Mouse (Mus musculus) neural tube, embryonic 13.5 days (tissue): ENCODE data around the gene Klhl18. TPM values are rescaled to one million over a fixed set of nuclear protein-coding genes. Genes with fewer than 3 reads are reported as not detected.
A peak's percentile ranks its signal among the peaks of the same experiment; 100 is the strongest.
"Not testable (repeated sequence)": the region's sequence is repeated elsewhere in the genome, so short reads cannot be mapped to it uniquely, and the experiment has no call there.

Experiments
- ATAC-seq: fragments of 200-750 bp; cut with Nextera tagmentation; 2 replicates; pipeline ENCODE4 v1.8.0; 2017; ENCODE audit warnings: low read depth, mild to moderate bottlenecking, moderate TSS enrichment, moderate library complexity
- H3K27ac ChIP-seq: fragments of 300-500 bp; sonication (generic); replicated peaks from 2 replicates; pipeline ENCODE4 v1.5.1; 2015; ENCODE audit warnings: moderate library complexity, mild to moderate bottlenecking, inconsistent platforms
- H3K27me3 ChIP-seq: fragments of 300-500 bp; sonication (generic); 2 replicates; pipeline ENCODE4 v1.6.1; 2015; ENCODE audit warnings: mild to moderate bottlenecking, inconsistent platforms
- H3K36me3 ChIP-seq: fragments of 300-500 bp; sonication (generic); 2 replicates; pipeline ENCODE4 v1.6.1; 2015; ENCODE audit warnings: mild to moderate bottlenecking, inconsistent platforms
- H3K4me1 ChIP-seq: fragments of 300-500 bp; sonication (generic); replicated peaks from 2 replicates; pipeline ENCODE4 v1.6.1; 2015; ENCODE audit warnings: inconsistent platforms
- H3K4me2 ChIP-seq: fragments of 300-500 bp; sonication (generic); 2 replicates; pipeline ENCODE4 v1.6.1; 2015; ENCODE audit warnings: inconsistent platforms, mild to moderate bottlenecking, moderate library complexity
- H3K4me3 ChIP-seq: fragments of 300-500 bp; sonication (generic); 2 replicates; pipeline ENCODE4 v1.5.1; 2015; ENCODE audit warnings: mild to moderate bottlenecking, inconsistent platforms
- H3K9ac ChIP-seq: fragments of 300-500 bp; sonication (generic); 2 replicates; pipeline ENCODE4 v1.6.1; 2015; ENCODE audit warnings: moderate library complexity, mild to moderate bottlenecking, inconsistent platforms
- H3K9me3 ChIP-seq: fragments of 300-500 bp; sonication (generic); 2 replicates; pipeline ENCODE4 v1.6.1; 2016; ENCODE audit warnings: inconsistent platforms
- WGBS: fragments of 180-500 bp; shearing (Covaris S2); methylation state at CpG from one replicate; pipeline ENCODE4 v1.1.7; 2015; 5-methylcytosine and 5-hydroxymethylcytosine counted together
- polyA plus RNA-seq: library from polyadenylated mRNA; unstranded; fragments of >200 nt; fragmentation: Nextera tagmentation; extraction: Ambion mirVana; gene quantifications from 2 replicates; pipeline ENCODE4 v1.2.1, GENCODE M21; 2015

The Klhl18 gene
- polyA plus RNA-seq, 1 experiment from 2014 or later = 16.6 TPM

GRCm38 (mm10) chr9:110412926-110413325 lies 63.6 kb downstream of the Klhl18 start:
- 76% methylated on average over 7 of the region's 7 CpGs for WGBS
- no peak for ATAC-seq
- Histone ChIP-seq H3K9ac (no peak overlapping the region), H3K36me3 (no peaks in the 10 kb centered on the region), H3K9me3 (no peaks in the 10 kb centered on the region), H3K4me2 (no peak overlapping the region), H3K27me3 (no peaks in the 10 kb centered on the region), H3K27ac (no peak overlapping the region), H3K4me3 (no peak overlapping the region), H3K4me1 (peaks cover 5% of the 10 kb centered on the region)

DNA sequence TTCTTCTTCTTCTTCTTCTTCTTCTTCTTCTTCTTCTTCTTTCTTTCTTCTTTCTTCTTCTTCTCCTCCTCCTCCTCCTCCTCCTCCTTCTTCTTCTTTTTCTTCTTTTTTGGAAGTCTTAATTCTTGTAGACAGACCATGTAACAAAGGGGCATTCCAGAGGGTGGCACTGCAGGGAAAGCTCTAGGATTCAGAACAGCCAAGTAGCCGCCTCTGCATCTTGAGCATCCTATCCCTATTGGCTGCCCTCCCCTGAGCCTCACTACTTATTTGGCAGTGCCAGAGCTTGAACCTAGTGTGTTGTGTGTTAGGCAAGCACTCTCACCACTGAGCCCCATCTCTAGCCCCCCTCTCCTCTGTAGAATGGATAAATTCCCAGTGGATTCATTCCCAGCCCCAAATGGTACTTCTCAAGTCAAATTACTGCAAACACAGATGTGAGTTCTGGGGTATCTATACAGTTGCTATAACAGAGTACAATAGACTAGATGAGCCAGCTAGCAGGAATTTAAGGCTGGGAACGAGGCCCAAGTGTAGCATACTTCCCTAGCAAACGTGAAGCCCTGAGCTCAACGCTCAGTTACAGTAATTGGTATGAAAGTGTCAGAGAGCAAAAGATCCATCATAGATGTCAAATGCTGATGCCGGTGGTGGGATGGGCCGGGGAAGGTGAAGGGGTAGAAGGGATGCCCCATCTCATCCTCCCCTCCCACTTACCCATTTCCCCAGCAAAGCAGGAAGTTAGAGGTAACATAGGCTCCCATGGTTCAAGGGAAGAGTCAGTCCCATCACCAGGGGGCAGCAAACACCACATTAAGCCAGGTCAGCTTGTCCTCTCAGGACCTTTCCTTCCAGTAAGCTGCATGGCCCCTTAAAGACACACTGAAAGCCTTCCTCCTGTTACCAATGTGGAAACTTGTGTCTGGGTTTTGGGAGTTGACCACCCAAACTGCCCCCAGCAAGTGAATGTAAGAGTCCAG lies 65.3 kb downstream of the Klhl18 start:
- no peak overlapping the region for H3K4me3 ChIP-seq
- no peaks in the 10 kb centered on the region for H3K36me3 ChIP-seq
- no peaks in the 10 kb centered on the region for H3K9me3 ChIP-seq
- H3K27ac ChIP-seq = no peak overlapping the region
- H3K4me1 ChIP-seq = peaks cover 16% of the 10 kb centered on the region
- no peak overlapping the region for H3K4me2 ChIP-seq
- H3K27me3 ChIP-seq = no peaks in the 10 kb centered on the region
- no peak overlapping the region for H3K9ac ChIP-seq
- WGBS = 43% methylated on average over 6 of the region's 6 CpGs
- no peak for ATAC-seq

DNA sequence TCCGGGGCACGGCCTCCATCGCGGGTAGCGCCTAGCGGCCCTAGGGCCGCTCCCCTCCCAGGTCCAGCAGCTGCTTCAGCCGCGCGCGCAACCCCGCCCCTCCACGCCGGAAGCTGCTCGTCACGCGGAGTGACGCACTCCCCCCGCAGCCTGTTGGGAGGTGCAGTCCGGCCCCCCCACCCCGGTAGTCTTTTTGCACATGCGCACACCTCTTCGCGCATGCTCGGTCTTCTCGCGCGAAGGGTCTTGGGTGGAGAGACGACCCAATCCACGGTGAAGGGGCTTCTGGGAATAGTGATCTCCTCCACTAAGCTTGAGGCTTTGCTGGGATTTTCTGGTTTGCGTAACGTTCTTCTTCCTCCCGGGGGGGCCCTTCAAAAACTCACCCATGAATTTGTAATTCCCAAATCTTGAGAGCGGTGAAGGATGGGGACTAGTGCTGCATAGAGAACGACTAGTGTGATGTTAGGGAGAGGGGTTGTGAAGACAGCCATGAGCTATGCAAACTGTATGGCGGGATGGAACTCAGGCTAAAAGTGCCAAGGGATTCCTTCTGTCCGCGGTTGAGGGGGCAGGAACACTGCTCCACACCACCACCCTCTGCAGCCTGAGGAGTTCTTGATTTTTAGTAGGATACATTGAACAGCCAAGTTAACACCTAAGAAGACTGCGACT lies 68.3 kb downstream of the Klhl18 start, which contains the start of gene Ptpn23:
Ptpn23 (minus strand) TSS at position 115 of the 675 bp plus-strand sequence.
- Histone ChIP-seq H3K9ac (peak within 1 kb of the TSS; percentile 95), H3K4me3 (peak within 1 kb of the TSS; percentile 83), H3K9me3 (no peaks in the 10 kb centered on the region), H3K36me3 (0 out of 2 replicates have a peak, but pooled peaks cover 7% of the 10 kb centered on the region), H3K4me2 (peak within 1 kb of the TSS; percentile 92), H3K4me1 (peaks cover 24% of the 10 kb centered on the region), H3K27me3 (no peaks in the 10 kb centered on the region), H3K27ac (peak within 1 kb of the TSS; percentile 90)
- peak; percentile 94 for ATAC-seq
- under 1% methylated on average over 39 of the region's 39 CpGs for WGBS

DNA sequence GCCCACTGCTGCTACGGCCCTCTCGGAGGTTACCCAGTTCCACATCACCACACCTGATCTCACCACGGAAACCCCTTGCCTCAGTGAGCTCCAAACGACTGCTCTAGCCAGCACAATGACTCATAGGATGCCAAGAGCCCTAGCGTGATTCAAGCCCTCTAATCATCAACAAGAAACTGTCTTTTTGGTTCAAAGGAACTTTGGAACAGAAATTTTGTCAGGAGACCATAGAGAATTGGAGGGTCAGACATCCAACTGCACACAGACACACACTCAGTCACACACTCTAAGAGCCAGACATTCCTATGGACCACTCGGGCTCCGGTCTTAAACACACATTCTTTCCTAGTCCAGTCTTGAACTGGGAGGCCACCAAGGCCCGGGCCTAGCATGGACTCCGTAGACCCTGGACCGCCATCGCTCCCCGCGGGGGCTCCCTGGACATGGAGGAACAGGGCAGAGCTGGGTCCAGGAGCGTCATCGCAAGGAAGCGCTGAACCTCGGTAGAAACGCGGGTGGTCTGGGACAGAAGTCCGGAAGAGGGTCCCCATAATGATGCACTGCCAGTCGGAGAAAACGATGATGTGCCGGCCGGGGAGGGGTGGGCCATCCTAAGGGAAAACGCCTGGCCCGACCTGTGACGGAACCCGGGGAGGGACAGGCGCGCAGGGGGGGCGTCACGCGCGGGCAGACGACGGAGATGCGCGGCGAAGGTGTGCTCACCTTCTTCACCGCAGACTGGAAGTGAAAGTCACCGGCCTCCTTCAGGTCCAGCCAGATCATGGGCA lies 69.0 kb downstream of the Klhl18 start:
- Histone ChIP-seq H3K27ac (peak overlapping the region; percentile 85), H3K4me2 (peak overlapping the region; percentile 92), H3K4me3 (peak overlapping the region; percentile 83), H3K4me1 (peaks cover 24% of the 10 kb centered on the region), H3K9ac (peak overlapping the region; percentile 95), H3K36me3 (0 out of 2 replicates have a peak, but pooled peaks cover 7% of the 10 kb centered on the region), H3K9me3 (no peaks in the 10 kb centered on the region), H3K27me3 (no peaks in the 10 kb centered on the region)
- 2% methylated on average over 41 of the region's 41 CpGs for WGBS
- ATAC-seq = peak; percentile 70

- 80% methylated on average over 4 of the region's 4 CpGs for WGBS
- H3K4me2 ChIP-seq, H3K9me3 ChIP-seq, H3K27me3 ChIP-seq, H3K4me3 ChIP-seq, ATAC-seq, H3K9ac ChIP-seq, H3K27ac ChIP-seq: not testable (repeated sequence)
- Histone ChIP-seq H3K36me3 (peaks cover 26% of the 10 kb centered on the region), H3K4me1 (peaks cover 19% of the 10 kb centered on the region)
Observed at GRCm38 (mm10) chr9:110403240-110403639, 73.3 kb downstream of the Klhl18 start.

GRCm38 (mm10) chr9:110402731-110403130 lies 73.8 kb downstream of the Klhl18 start:
- Histone ChIP-seq H3K4me1 (peaks cover 19% of the 10 kb centered on the region), H3K4me3 (no peak overlapping the region), H3K27ac (no peak overlapping the region), H3K27me3 (no peaks in the 10 kb centered on the region), H3K36me3 (peaks cover 30% of the 10 kb centered on the region), H3K9ac (no peak overlapping the region), H3K9me3 (no peaks in the 10 kb centered on the region), H3K4me2 (no peak overlapping the region)
- 98% methylated on average over 2 of the region's 2 CpGs for WGBS
- ATAC-seq = no peak

GRCm38 (mm10) chr9:110400650-110401049 lies 75.8 kb downstream of the Klhl18 start:
- Histone ChIP-seq H3K36me3 (peaks cover 46% of the 10 kb centered on the region), H3K27ac (no peak overlapping the region), H3K9me3 (no peaks in the 10 kb centered on the region), H3K9ac (no peak overlapping the region), H3K4me3 (no peak overlapping the region), H3K27me3 (no peaks in the 10 kb centered on the region), H3K4me2 (no peak overlapping the region), H3K4me1 (peaks cover 3% of the 10 kb centered on the region)
- ATAC-seq = no peak
- WGBS = 85% methylated on average over 5 of the region's 5 CpGs

- H3K27me3 ChIP-seq = no peaks in the 10 kb centered on the region
- H3K36me3 ChIP-seq = peaks cover 91% of the 10 kb centered on the region
- H3K27ac ChIP-seq = no peak overlapping the region
- ATAC-seq = no peak
- H3K4me3 ChIP-seq = no peak overlapping the region
- no peaks in the 10 kb centered on the region for H3K4me1 ChIP-seq
- no peak overlapping the region for H3K9ac ChIP-seq
- H3K4me2 ChIP-seq = no peak overlapping the region
- WGBS = 92% methylated on average over 4 of the region's 4 CpGs
- no peaks in the 10 kb centered on the region for H3K9me3 ChIP-seq
Observed at GRCm38 (mm10) chr9:110393295-110393694, 83.2 kb downstream of the Klhl18 start.

GRCm38 (mm10) chr9:110390843-110391242 lies 85.7 kb downstream of the Klhl18 start:
- H3K4me3 ChIP-seq = no peak overlapping the region

DNA sequence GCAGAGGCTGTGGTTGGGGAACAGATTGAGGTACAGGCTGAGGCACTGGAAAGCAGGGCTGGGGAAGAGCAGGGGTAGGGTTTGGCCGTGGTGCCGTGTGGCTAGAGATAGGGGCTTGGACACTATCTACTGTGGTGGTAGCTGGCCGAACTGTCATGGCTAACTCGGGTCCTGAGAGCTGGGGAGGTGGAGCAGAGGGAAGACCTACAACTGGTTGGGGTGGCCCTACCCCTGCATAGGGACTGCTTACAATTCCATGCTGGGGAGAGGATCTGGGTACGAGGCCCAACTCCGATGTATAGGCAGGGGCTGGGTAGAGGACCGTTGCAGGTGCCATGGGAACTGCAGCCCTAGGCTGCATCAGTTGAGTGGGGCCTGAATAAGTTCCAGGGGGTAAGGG lies 88.5 kb downstream of the Klhl18 start:
- Histone ChIP-seq H3K4me1 (no peaks in the 10 kb centered on the region), H3K36me3 (peaks cover 100% of the 10 kb centered on the region), H3K9me3 (no peaks in the 10 kb centered on the region), H3K4me3 (no peak overlapping the region), H3K9ac (no peak overlapping the region), H3K4me2 (no peak overlapping the region), H3K27me3 (no peaks in the 10 kb centered on the region), H3K27ac (no peak overlapping the region)
- WGBS = 92% methylated on average over 7 of the region's 7 CpGs
- ATAC-seq = no peak

More at GRCm38 (mm10) chr9:110390843-110391242, 85.7 kb downstream of the Klhl18 start:
- Histone ChIP-seq H3K27ac (no peak overlapping the region), H3K27me3 (no peaks in the 10 kb centered on the region), H3K9ac (no peak overlapping the region), H3K4me1 (no peaks in the 10 kb centered on the region), H3K9me3 (no peaks in the 10 kb centered on the region), H3K36me3 (peaks cover 95% of the 10 kb centered on the region), H3K4me2 (no peak overlapping the region)
- 97% methylated on average over 3 of the region's 3 CpGs for WGBS
- ATAC-seq = no peak

GRCm38 (mm10) chr9:110384369-110384929 lies 92.0 kb downstream of the Klhl18 start:
- no peak overlapping the region for H3K27ac ChIP-seq
- 85% methylated on average over 7 of the region's 7 CpGs for WGBS
- H3K4me2 ChIP-seq = no peak overlapping the region
- H3K4me1 ChIP-seq = no peaks in the 10 kb centered on the region
- ATAC-seq = no peak
- no peaks in the 10 kb centered on the region for H3K27me3 ChIP-seq
- no peak overlapping the region for H3K4me3 ChIP-seq
- no peaks in the 10 kb centered on the region for H3K9me3 ChIP-seq
- no peak overlapping the region for H3K9ac ChIP-seq
- peaks cover 99% of the 10 kb centered on the region for H3K36me3 ChIP-seq
